Mouse (Mus musculus) right cerebral cortex, adult 18-20 months (tissue): ENCODE results near the gene Gm11096.

Experiments used
- DNase-seq: peaks from one replicate; pipeline ENCODE4 v3.0.0; 2022; ENCODE audit warnings: mixed read lengths

The Gm11096 gene

DNA sequence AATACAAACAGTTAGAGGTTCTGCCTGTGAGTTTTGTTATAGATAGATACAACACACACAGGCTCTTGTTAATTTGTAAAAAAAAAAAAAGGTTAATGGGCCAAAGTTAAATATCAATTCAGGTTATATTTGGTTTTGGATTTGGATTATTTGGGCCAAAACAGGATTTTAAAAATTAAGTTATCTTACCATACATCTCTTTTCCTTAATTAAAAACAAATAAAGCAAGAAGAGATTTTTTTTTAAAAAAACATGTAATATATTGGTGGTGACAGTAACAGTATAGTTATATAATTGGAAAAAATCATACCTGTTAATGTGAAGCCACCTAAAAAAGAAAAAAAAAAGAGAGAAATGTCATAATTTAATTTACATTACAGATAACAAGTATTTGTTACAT is at the start of gene Gm11096:
Gm11096 (plus strand) TSS at position 301 of the 400 bp plus-strand sequence.
- DNase-seq, result no peak

DNA sequence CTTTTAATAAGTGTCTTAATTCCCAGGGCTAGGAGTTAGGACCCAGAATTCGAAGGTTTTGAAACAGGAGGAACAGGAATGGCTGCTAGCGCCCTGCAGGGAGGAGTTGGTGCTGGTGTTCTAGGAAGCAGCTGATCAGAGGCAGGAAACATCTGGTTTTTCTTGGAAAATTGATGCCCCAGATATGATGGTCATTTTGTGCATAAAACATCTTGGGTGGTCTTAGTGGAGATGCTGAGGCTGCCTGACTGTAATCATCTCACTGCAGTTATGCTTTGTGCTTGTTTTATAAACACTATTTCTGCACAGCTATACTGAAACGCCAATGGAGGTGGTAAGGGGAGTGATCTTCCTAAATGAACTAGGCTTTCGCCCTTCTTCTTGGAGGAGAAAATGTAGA is 48.5 kb upstream of the Gm11096 start:
- DNase-seq, result no peak

DNA sequence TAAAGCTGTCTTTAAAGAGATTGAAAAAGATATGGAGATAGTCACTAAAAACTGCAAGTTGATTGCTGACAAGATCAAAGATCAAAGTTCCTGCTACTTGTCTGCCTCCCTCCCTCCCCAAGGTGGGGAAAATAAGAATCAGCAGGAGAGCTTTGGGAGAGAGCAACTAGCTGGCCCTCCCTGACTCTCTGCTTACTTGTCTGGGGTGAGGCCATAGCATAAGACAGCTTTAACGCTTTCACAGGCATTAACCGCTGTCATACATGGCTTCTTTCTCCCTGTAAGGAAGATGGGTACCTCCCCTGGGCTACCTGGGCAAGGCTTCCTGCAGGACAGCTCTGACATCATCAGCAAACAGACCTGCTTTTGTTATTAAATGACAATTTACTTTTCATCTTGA is 47.4 kb upstream of the Gm11096 start:
- DNase-seq, result no peak

DNA sequence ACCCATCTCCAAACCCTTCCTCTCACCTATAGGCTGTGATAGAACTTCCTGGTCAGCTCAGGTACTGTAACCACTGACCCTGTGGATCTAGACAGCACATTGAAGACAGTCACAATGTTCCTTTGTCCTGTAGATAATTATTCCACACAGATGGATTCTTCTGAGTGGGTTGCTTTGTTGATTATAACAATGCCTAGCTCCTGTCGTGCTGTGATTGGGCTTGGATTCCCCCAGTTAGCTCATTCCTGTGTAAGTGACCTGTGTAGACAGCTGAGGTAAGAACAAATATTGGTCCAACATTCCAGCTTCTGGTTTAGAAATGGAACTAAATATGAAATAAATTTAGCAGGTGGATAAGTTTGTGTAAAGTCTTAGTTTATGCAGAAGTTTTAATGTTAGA is 44.1 kb upstream of the Gm11096 start:
- DNase-seq, result no peak

DNA sequence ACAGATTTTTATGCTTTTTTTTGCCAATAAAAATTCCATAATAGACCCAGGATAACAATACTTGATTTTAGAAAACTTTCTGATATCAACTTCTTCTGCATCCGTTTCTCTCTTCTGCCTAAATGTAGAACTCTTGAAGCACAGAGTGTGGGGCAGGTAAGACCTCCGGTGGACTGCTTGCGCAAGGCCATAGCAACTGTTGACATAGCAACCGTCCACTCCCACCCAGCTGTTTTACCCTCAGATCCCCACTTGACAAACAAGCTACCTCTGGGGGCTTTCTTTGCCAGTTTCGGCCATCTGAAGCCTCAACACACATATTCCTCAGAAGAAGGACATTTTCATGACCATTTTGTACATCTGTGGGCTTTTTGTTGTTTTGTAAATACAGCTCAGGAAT is 41.2 kb upstream of the Gm11096 start:
- DNase-seq, result no peak

DNA sequence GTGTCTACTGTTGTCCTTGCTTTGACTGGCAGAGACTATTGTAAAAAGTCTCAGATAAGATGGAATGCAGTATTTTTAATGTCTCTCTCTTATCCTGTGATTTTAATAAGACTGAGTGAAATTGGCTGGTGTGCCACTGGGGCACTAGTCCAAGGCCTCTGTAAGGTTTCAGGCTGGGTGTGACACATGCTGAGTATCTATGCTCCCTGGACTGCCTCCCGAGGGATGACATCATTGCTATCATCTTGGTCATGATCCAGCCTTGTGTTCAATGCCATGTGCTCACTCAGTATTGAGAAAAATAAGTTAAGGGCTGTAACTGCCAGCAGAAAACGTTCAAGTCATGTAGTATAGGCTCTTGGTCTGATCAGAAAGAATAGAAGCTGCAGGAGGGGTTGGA is 38.9 kb upstream of the Gm11096 start:
- DNase-seq, result peak; percentile 40

DNA sequence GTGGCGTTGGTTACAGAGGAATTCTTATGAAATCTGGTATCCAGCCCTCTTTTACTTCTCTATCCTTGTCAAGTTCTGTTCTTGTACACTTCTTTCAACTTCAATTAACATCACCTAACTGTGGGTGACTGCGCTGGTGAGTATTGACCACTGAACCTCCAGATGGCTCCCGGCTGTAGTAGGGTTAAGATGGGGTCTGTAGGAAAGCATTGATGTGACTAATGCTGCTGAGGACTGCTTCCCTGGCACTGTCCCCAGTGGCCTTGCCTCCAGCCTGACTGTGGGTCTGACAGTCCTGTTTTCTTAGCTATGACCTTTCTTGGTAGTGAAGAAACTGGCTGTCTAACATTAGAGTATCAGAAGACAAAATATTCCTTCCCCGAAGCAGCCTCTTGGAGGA is 38.4 kb upstream of the Gm11096 start:
- no peak for DNase-seq

DNA sequence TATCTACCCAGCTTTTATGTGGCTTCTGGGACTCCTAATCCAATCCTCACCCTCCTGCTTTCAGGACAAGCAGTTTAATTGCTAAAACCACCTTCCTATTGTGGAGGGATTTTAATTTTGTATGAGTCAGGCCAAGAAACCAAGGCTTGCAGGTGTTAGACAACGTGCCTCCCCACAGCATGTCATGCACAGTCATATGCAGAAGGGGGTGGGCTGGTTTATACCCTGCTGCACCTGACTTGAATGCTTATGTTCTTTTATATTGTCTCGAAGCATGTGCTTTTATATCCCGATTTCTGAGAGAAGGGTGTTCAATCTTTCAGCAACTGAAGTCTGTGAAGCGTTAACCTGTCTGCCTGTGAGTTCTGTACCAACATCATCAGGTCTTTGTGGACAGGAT is 37.3 kb upstream of the Gm11096 start:
- no peak for DNase-seq

DNA sequence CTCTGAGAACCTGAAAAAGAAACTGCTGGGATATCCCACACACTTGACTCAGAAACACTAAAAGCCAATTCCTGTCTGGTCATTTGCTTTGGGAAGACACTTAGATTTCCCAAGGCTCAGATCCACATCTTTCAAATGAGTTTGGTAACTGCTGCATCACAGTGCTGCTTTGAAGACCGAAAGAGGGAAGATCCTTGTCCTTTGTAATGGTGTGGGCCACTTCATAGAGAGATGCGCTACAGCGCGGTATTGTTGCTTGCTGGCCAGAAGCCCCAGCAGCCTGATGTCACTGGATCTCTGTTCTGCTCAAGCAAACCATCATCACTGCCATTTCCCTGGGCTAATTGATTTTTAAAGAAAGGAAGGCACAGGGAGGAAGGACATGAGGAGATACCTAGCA is 28.8 kb upstream of the Gm11096 start:
- no peak for DNase-seq

DNA sequence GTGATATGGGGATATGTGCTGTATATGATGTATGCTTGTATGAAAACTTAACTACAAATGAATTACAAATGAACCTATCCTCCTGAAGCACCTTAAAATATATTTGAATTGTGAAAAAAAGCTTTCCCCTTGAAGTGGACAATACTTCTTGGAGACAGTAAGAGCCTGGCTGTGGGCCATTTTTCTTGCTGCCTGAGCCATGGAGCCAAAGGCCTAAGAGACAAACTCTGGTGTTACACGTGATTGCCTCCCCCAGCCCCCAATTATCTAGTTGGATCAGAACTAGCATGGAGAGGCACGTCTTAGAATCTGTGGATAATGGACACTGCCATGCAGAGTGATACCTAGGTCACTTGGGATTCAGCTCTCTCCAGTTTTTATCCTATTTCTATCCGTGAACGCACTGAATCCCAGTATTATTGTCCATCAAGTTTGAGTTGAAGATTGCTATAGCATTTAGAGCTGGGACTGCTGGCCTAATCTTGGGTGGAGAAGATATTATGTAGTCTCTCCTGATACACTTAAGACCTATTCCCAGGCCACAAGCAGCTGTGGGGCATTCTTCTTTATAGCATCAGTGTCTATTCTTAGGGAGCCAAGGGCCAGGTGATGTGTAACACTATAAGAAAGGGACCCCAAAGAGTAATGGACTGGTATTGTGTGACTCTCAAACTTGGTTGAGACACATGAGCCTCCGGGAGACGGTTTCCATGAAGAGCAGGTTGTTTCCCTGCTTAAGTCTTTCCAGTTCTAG is 25.0 kb upstream of the Gm11096 start:
- no peak for DNase-seq

DNA sequence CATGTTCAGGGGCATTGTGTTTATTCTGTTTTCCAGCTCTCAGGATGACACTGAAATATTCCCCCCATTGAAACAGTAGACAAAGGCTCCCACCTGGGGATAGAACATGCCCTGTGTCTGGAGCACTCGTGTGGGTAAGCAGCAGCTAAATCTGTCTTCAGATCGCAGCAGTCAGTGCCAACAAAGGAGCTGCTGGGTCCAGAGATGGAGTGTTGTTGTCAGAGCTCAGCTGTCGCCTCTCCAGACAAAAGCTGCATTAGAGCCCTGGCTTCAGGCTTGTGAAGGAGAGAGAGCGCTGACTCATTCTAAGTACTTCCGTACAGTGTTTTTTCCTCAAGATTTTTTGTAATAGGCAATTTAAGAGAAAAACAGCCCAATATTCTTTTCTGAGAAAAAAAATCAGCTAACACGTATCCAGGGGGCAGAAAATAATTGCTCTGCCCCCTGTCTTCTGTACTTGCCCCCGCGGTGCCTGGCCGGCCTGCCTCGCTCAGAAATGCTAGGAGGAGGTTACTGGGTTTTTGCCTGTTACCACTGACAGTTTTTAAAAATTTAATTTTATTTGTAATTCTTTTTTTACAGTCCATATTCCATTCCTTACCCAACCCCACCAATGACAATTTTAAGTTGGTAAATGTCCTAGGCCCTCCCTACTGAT is 21.6 kb upstream of the Gm11096 start:
- DNase-seq, result peak; percentile 67

DNA sequence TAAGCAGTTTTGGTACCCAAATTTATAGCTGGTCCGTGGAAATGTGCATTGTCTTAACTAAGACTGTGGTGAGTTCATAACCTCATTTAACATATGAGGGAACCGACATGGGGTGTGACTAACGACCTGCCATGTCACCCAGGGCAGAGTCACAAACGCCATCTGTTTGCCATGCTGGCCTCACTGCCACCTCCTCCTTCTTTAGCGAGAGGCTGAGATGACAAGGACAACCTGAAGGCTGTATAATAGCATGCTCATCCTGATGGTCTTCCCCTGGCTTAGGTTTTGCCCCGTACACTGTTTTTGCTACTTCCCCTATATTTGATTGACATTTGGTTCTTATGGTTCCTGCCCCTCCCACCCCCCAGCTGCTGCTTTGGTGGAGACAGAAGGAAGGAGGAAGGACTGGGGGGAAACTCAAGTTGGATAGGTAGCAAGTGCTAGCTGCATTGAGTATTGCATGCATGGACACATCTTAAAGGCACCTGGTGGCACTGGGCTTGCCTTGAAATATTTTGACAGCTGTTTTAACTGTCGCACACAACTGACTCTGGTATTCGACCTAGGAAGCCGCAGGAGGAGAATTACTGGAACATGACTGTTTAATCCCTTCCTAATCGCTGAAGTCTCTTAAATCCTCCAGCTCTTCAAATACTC is 17.2 kb upstream of the Gm11096 start:
- no peak for DNase-seq

DNA sequence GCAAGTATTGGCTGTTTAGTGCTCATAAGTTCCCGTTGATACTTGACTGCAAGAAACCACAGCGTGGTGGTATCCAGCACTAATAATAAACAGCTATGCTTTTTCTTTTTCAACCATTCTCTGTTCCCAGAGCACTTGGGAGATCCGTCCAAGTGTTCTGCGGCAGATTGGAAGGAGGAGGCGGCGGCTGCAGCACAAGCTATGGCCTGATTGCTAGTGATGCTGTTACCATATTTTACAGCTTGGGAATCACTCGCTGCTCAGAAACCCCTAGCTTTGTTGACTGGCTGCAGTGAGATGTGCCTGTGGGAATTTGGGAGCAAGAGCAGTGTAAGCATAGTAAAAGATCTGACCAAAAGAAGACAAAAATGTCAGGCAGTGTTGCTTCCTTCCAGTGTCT is 14.3 kb upstream of the Gm11096 start:
- DNase-seq, result peak; percentile 72

DNA sequence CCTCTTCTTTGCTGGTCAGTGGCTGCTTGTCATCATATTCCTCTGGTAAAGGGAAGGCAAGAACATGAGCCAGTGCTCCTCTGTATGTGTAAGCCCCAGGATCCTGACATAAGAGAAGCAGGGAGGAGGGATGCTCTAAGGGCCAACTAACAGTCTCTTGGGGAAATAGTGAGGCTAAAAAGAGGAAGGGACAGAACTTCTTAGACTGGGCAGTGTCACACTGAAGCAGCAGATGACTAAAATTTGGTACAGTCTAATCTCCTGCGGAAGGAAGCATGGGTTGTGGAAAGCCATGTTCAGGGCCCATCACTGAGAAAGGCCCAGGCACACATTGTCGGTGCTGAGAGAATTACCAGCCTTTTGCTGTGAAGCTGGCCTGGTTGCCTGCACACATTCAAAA is 8.8 kb upstream of the Gm11096 start:
- DNase-seq, result no peak

DNA sequence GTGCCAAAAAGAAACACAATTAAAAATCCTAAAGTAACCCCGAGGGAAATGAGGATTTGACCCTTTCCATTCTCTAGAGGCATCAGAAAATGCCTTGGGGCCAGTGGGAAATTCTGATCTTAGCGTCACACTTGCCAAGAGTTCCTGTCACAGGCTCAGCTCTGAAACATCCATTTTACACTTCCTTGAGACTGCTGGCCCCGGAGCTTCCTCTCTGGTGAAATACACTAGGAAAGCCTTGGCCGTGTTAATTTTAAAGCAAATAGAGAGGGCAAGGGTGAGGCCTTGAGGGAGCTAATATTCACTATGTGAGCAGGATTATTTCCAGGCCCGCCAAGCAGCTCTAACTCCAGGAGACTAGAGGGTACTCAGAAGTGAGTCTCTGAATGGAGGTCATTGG is 8.4 kb upstream of the Gm11096 start:
- no peak for DNase-seq

DNA sequence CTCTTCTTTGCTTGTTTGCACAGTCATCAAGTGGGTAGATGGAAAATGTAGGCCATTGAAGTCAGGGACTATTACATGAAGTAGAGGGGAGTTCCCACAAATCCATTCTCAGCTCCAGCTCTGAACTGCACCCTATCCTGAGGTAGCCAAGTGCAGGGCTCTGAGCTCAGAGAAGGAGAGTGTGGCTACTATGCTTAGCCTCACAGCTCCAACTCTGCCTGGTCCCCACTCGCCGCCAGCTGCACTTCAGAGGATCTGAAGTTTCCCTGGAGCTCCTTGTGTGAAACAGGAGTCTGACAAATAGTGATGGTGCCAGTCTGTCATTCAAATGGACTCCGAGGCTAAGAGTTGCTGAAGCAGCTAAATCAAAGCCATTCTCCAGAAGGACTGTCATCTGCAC is 13.7 kb downstream of the Gm11096 start:
- no peak for DNase-seq

DNA sequence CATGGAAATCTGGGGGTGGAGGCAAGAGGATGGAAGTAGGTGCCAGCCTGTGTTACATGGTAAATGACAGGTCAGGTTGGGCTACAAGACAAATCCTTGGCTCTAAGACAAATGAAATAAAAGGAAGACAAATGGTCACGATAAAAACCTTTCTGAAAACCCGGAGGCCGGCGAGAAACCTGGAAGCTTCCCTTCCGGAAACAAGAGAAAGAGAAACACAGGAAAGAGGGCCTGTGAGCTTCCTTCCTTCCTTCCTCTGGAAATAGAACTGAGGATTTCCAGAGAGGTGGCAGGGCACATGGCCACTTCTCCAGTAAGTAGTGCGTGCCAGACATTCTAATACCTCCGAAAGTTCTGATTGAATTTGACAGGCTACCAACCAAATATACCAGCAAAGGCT is 14.4 kb downstream of the Gm11096 start:
- no peak for DNase-seq

DNA sequence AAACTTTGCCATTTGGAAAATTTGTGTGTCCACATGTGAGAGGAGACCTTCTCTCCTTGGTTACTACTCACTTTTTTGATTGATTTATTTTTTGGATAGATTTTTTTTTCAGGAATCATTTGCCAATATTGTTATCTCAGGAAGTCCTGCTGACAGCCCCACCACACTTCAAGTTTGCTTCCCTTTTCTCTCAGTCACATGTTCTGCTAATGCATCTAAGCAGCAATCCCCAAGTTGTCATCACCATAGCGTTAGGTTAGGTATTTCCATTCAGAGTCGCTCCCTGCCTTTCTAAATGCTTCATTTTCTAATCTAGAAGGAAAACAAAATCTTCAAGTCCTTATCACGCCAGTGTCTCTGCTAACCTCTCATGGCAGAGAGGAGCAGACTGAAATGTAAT is 17.8 kb downstream of the Gm11096 start:
- DNase-seq, result no peak

DNA sequence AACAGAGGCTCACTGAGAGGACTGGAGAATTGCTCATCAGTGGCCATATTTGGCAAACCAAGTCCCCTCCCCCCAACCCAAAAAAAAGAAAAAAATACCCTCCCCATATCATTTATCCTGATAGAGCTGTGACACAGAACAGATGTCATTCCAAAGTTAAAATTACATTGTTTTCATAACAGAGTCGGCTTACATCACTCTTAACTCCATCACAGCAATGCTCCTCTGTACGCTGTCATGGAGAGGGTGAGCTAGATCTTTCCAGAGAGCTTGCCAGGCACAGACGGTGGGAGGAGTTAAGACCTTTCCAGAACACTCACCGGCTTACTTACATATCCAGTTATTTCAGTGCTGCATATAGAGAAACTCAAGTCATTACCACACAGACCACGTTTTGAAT is 27.4 kb downstream of the Gm11096 start:
- no peak for DNase-seq

DNA sequence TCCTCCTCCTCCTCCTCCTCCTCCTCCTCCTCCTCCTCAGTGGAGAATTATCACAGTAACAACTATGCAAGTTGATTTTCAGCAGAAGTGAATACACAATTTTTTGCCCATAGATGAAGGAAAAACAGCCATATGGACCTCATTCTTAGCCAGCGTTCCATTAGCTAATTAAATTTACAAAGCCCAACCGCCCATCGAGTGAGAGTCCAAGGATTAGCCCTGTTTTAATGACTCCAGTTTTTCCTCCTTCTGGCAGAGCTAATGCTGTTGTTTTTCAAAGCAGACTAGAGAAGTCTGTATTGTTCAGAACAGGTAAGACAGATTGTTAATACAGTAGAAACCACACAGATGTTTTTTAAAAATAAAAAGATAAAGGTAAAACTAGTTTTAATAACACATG is 31.8 kb downstream of the Gm11096 start:
- DNase-seq, result no peak

DNA sequence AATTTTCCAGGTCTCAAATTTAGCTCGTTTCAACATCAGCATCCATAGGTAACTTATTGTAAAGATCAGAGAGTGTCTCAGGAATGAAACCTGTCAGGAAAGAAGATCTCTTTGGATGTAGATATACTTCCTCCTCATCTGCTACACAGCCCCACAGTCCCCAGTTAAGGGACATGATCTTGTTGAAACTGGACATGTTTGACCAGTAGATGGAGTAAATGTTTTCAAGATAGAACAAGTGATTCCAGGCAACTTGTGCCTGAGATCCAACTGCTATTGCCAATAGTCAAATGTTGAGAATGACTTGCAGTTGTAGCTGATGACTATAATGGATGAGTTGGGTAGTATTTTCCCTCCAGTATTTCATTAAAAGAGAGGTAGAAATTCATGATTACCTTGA is 35.9 kb downstream of the Gm11096 start:
- DNase-seq, result no peak

DNA sequence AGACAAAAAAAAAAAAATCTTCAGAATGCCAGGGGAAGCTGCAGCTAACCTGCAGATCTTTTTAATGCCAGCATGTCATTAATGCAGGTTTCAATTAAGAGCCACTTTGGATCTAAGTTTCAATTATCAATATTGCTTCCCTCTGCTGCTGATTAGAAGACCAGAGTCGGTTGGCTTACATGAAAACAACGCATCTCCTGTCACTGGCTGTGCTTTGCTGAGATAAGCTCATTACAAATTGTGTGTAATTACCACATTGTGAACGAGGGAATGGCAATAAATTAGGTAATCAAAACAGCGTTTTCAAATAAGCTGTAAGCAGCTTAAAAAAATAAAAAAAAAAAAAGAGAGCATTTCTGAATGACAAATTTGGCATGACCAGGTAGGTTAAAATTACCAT is 38.2 kb downstream of the Gm11096 start:
- no peak for DNase-seq

DNA sequence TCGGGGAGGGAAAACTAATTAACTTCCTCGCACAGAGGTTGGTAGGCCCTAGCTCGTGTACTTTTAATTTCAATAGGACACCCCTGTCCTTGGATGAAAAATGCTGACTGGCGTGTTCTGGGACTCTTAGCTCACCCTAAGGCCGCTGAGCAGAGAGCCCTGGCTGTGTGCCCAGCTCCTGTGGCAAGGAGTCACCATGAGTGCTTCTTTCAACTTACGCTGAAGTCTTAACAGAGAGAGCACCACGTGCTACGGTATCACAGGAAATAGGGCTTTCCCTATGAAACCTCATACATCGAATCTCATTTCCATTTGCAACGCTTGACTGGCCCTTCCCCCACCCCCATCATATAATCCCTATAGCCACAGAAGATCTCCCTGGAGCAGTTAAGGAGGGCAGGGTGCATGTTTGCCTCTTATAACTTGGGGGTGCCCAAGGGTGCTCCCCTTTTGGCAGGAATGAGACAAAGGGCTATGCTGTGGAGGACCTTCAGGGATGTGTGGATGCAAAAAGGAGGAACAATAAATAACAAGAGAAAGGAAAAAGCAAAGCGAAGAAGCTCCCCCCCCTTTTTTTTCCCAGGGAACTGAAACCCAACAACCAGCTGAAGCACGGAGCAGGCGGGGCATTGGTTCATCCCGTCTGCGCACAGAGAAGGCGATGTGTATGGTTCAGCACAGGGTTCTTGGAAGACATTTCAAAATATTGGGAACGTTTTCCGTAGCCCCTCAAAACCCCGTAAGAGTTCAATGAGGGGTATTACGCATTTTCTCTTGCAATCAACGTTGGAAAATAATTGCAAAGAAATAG is 39.0 kb downstream of the Gm11096 start:
- peak; percentile 15 for DNase-seq
